Comparison of ENCODE assay signal across 8 mouse cellular contexts in genomic region chr9:97111506-97111905, GRCm38 (mm10). TPM values are rescaled to one million over a fixed set of nuclear protein-coding genes. Genes with fewer than 3 reads are reported as not detected.
DNase-seq lines count a peak whose midpoint lies in the region; ATAC-seq lines count a peak whose summit lies in the region.

No protein-coding gene starts in this region.

- no peaks in the 10 kb centered on the region for H3K4me1 ChIP-seq in hindbrain, embryonic 11.5 days (replicated peaks; ENCODE audit: control insufficient read depth, insufficient read depth, low read length)
- peaks cover 24% of the 10 kb centered on the region for H3K4me1 ChIP-seq in liver, embryonic 12.5 days

- peak overlapping the region; percentile 50 for H3K4me2 ChIP-seq in hindbrain, embryonic 11.5 days (replicated peaks; ENCODE audit: low read depth, low read length)
- peak overlapping the region; percentile 76 for H3K4me2 ChIP-seq in liver, embryonic 12.5 days

- ATAC-seq in hindbrain, embryonic 11.5 days (ENCODE audit: low FRiP score), result peak; percentile 6; the same call in 1 of the 2 replicates
- no peak for ATAC-seq in liver, embryonic 12.5 days
- ATAC-seq in monocyte, adult 5-6 weeks (replicated peaks; ENCODE audit: insufficient number of reproducible peaks, low FRiP score, low TSS enrichment, poor library complexity, severe bottlenecking), result no peak

- H3K27me3 ChIP-seq in hindbrain, embryonic 11.5 days (ENCODE audit: control insufficient read depth, insufficient read depth, low read length), result no peaks in the 10 kb centered on the region
- H3K27me3 ChIP-seq in liver, embryonic 12.5 days (replicated peaks), result peaks cover 13% of the 10 kb centered on the region; the same call in 1 of the 2 replicates

- no peak overlapping the region for H3K27ac ChIP-seq in hindbrain, embryonic 11.5 days (ENCODE audit: low read depth, low read length)
- peak overlapping the region; percentile 43 for H3K27ac ChIP-seq in liver, embryonic 12.5 days

- H3K4me3 ChIP-seq in hindbrain, embryonic 11.5 days (ENCODE audit: low read depth, low read length), result peak overlapping the region; percentile 86
- H3K4me3 ChIP-seq in liver, embryonic 12.5 days, result peak overlapping the region; percentile 72

- WGBS in hindbrain, embryonic 11.5 days, result 8% methylated on average over 6 of the region's 6 CpGs
- 13% methylated on average over 6 of the region's 6 CpGs for WGBS in liver, embryonic 12.5 days (ENCODE audit: insufficient replicate concordance)

- H3K9ac ChIP-seq in hindbrain, embryonic 11.5 days (ENCODE audit: low read depth, low read length), result peak overlapping the region; percentile 16; the same call in 1 of the 2 replicates
- H3K9ac ChIP-seq in liver, embryonic 12.5 days, result peak overlapping the region; percentile 82

- DNase-seq in adrenal gland, postnatal 10 days, result peak; percentile 15
- no peak for DNase-seq in adrenal gland, adult 8-10 months
- peak; percentile 60 for DNase-seq in ES-CJ7 (ENCODE audit: low read depth, low spot score)
- DNase-seq in hindbrain, embryonic 11.5 days (ENCODE audit: low spot score), result no peak
- DNase-seq in right cerebral cortex, postnatal 36 days (ENCODE audit: low spot score in 2 of 2), result no peak
- no peak for DNase-seq in gastrocnemius, postnatal 4 days (ENCODE audit: low spot score in 2 of 2)

- no peaks in the 10 kb centered on the region for H3K36me3 ChIP-seq in hindbrain, embryonic 11.5 days (ENCODE audit: control insufficient read depth, insufficient read depth, low read length)
- no peaks in the 10 kb centered on the region for H3K36me3 ChIP-seq in liver, embryonic 12.5 days

- no peaks in the 10 kb centered on the region for H3K9me3 ChIP-seq in hindbrain, embryonic 11.5 days (ENCODE audit: control insufficient read depth, low read length)
- no peaks in the 10 kb centered on the region for H3K9me3 ChIP-seq in liver, embryonic 12.5 days (replicated peaks)

RNA-seq across cellular contexts. Expression of gene Slc25a36, which starts 0.5 kb away (rescaled TPM):
- 10 to 100 TPM; 61.8 to 93.5 TPM for total RNA-seq in adrenal gland, postnatal 10 days (2021)
- total RNA-seq in adrenal gland, adult 8-10 months (2022), result 100 to 1,000 TPM in 2 of 4 experiments, 10 to 100 TPM in 2; 76.3 to 126 (median 102) TPM
- 79.1 and 91.0 TPM in 2 replicates for polyA plus RNA-seq in hindbrain, embryonic 11.5 days (2014; fragmentation: Nextera tagmentation; extraction: Ambion mirVana)
- polyA plus RNA-seq in liver, embryonic 12.5 days (2016; fragmentation: Nextera tagmentation; extraction: Ambion mirVana), result 18.5 and 19.6 TPM in 2 replicates
- total RNA-seq in gastrocnemius, postnatal 4 days (2021), result 10 to 100 TPM; 66.9 to 75.1 TPM
- total RNA-seq in monocyte, adult 5-6 weeks (2017), result 80.7 to 89.0 TPM (median 86.6 TPM) in 3 replicates

Comparison
In these comparisons a context has a peak if more than half of its experiments do, and no peak if none do; other contexts are left out.
1. DNase-seq: peak in adrenal gland, postnatal 10 days (single experiment) and ES-CJ7 (single experiment); none in adrenal gland, adult 8-10 months (single experiment), hindbrain, embryonic 11.5 days (single experiment), right cerebral cortex, postnatal 36 days (0 of 2) and gastrocnemius, postnatal 4 days (0 of 2).